Mouse (Mus musculus): ENCODE measurements at regions not wholly inside any gene's neighbourhood (a gene's known extent, or its start where the extent isn't known, plus 50 kb on each side); places are given as distances from the start of the nearest gene placed in this dataset.

DNA sequence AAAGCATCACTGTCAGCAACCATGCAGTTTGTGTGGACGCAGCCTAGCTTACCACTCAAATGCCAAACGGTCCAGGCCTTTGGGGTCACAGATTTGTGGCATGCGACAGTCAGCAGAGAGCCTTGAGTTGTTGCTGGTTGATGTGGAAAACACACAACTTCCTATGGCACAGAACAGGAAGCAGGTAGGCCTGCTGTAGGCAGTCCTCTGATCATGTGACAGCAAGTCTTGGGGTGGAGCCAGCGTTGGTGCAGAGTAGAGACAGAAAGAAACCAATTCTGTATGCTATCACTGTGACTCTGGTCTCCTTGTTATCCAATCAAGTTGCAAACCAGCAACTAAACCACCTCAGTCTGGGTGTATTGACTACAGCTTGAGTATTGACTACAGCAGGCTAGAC is 71.5 kb upstream of the Sipa1l1 start:
- no peak for TF ChIP-seq UBTF (IDR thresholded peaks at IDR 0.05; ENCODE audit: borderline replicate concordance, insufficient read depth, low read depth, low read length)
- peak; percentile 67; the same call in 1 of the 2 replicates for TF ChIP-seq USF1 (IDR thresholded peaks at IDR 0.05; ENCODE audit: low read depth, low read length)
- no peak for TF ChIP-seq MAFK (IDR thresholded peaks at IDR 0.05; ENCODE audit: borderline replicate concordance, low read depth, low read length)
- no peak for DNase-seq (ENCODE audit: low read depth, low spot score)

DNA sequence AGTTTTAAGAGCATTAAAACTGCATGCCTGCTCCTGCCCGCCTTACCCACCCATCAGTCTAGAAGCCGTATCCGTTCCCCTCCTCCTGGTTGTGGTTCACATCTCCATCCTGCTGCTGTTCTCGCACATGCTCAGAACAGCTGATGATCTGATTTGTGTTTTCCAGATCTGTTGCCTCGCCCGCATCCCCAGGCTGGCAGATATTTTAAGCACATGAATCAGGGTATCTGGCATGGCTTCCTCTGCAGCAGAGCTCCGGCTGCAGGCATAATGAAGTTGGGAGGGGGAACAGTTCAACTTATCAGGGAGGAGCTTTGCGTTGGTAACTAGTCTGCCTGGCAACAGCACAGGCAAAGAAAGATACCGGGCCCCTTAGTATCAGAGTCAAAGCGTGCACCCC is 64.9 kb upstream of the Sipa1l1 start:
- H3K4me3 ChIP-seq (ENCODE audit: control insufficient read depth in 1 of 2, insufficient read depth in 1 of 2, low read depth in 2 of 2, low read length in 2 of 2), result no peak overlapping the region
- TF ChIP-seq ZC3H11A (IDR thresholded peaks at IDR 0.05; ENCODE audit: low read depth, low read length) (no peak), ETS1 (IDR thresholded peaks at IDR 0.05; ENCODE audit: low read depth, low read length) (no peak), E2F4 (IDR thresholded peaks at IDR 0.05; ENCODE audit: borderline replicate concordance, low read depth, low read length) (no peak), MAFK (IDR thresholded peaks at IDR 0.05; ENCODE audit: borderline replicate concordance, low read depth, low read length) (no peak), MXI1 (IDR thresholded peaks at IDR 0.05; ENCODE audit: low read depth, low read length) (no peak), MEF2A (IDR thresholded peaks at IDR 0.05; ENCODE audit: extremely low read depth, insufficient replicate concordance, low read depth, low read length, poor library complexity, severe bottlenecking) (no peak), TBP (IDR thresholded peaks at IDR 0.05; ENCODE audit: low read depth, low read length) (no peak), SMC3 (IDR thresholded peaks at IDR 0.05; ENCODE audit: low read depth, low read length) (no peak), SIN3A (IDR thresholded peaks at IDR 0.05; ENCODE audit: low read length) (no peak), ZMIZ1 (IDR thresholded peaks at IDR 0.05; ENCODE audit: low read depth, low read length) (no peak), POLR2A (IDR thresholded peaks at IDR 0.05; ENCODE audit: control insufficient read depth in 1 of 2, insufficient read depth in 1 of 2, low read depth in 1 of 2, low read length in 2 of 2, poor library complexity in 1 of 2) (no peak), USF2 (IDR thresholded peaks at IDR 0.05; ENCODE audit: borderline replicate concordance in 1 of 2, insufficient read depth in 1 of 2, low read depth in 1 of 2, low read length in 2 of 2) (no peak), ZKSCAN1 (IDR thresholded peaks at IDR 0.05; ENCODE audit: low read depth, low read length) (no peak), BHLHE40 (IDR thresholded peaks at IDR 0.05; ENCODE audit: borderline replicate concordance, low read depth, low read length) (no peak), CHD2 (IDR thresholded peaks at IDR 0.05; ENCODE audit: low read length) (no peak), USF1 (IDR thresholded peaks at IDR 0.05; ENCODE audit: low read depth, low read length) (no peak)
- no peak overlapping the region for H3K27ac ChIP-seq (ENCODE audit: control insufficient read depth, low read depth, low read length)
- H3K9me3 ChIP-seq (replicated peaks; ENCODE audit: insufficient read depth, low read length), result no peaks in the 10 kb centered on the region
- no peak for DNase-seq (ENCODE audit: low read depth, low spot score)
- H3K27me3 ChIP-seq (ENCODE audit: control insufficient read depth in 1 of 2, insufficient read depth in 2 of 2, low read length in 2 of 2), result no peaks in the 10 kb centered on the region
- no peaks in the 10 kb centered on the region for H3K79me2 ChIP-seq (ENCODE audit: control insufficient read depth, insufficient read depth, low read length, poor library complexity)
- no peaks in the 10 kb centered on the region for H3K36me3 ChIP-seq (ENCODE audit: control insufficient read depth in 1 of 2, insufficient read depth in 2 of 2, low read length in 2 of 2)
- no peak overlapping the region for H3K9ac ChIP-seq (ENCODE audit: control insufficient read depth, low read depth, low read length, poor library complexity, severe bottlenecking)
- no peaks in the 10 kb centered on the region for H3K4me1 ChIP-seq (ENCODE audit: control insufficient read depth in 1 of 2, insufficient read depth in 2 of 2, low read length in 2 of 2)

More for the DNA sequence above, 71.5 kb upstream of the Sipa1l1 start:
- Histone ChIP-seq H3K79me2 (ENCODE audit: control insufficient read depth, insufficient read depth, low read length, poor library complexity) (no peaks in the 10 kb centered on the region), H3K4me3 (ENCODE audit: control insufficient read depth in 1 of 2, insufficient read depth in 1 of 2, low read depth in 2 of 2, low read length in 2 of 2) (no peak overlapping the region), H3K27ac (ENCODE audit: control insufficient read depth, low read depth, low read length) (no peak overlapping the region), H3K9me3 (replicated peaks; ENCODE audit: insufficient read depth, low read length) (no peaks in the 10 kb centered on the region), H3K4me1 (ENCODE audit: control insufficient read depth in 1 of 2, insufficient read depth in 2 of 2, low read length in 2 of 2) (no peaks in the 10 kb centered on the region), H3K27me3 (ENCODE audit: control insufficient read depth in 1 of 2, insufficient read depth in 2 of 2, low read length in 2 of 2) (no peaks in the 10 kb centered on the region; a peak in 1 of 4 replicates), H3K36me3 (ENCODE audit: control insufficient read depth in 1 of 2, insufficient read depth in 2 of 2, low read length in 2 of 2) (no peaks in the 10 kb centered on the region), H3K9ac (ENCODE audit: control insufficient read depth, low read depth, low read length, poor library complexity, severe bottlenecking) (no peak overlapping the region)

Data from MEL (cell line).